Mouse (Mus musculus) midbrain, postnatal 0 days (tissue): ENCODE measurements around the gene Gm5269. TPM values are rescaled to one million over a fixed set of nuclear protein-coding genes. Genes with fewer than 3 reads are reported as not detected.

Experiments
- ATAC-seq: fragments of 200-750 bp; cut with Nextera tagmentation; 2 replicates; pipeline ENCODE4 v1.8.0; 2017; ENCODE audit warnings: moderate number of reproducible peaks, mild to moderate bottlenecking, moderate TSS enrichment, moderate library complexity; ENCODE audit not compliant: low FRiP score
- DNase-seq: peaks from one replicate; pipeline ENCODE4 v3.0.0-alpha.2; 2015; ENCODE audit warnings: low spot score
- H3K27ac ChIP-seq: fragments of 300-500 bp; sonication (generic); 2 replicates; pipeline ENCODE4 v1.5.1; 2014; ENCODE audit warnings: low read depth, mild to moderate bottlenecking, low read length, mixed read lengths
- H3K27me3 ChIP-seq: fragments of 300-500 bp; sonication (generic); 2 replicates; pipeline ENCODE4 v1.6.1; 2014; ENCODE audit warnings: low read length, control low read depth, mixed read lengths; ENCODE audit not compliant: insufficient read depth
- H3K36me3 ChIP-seq: fragments of 300-500 bp; sonication (generic); 2 replicates; pipeline ENCODE4 v1.6.1; 2014; ENCODE audit warnings: low read length, control low read depth, mixed read lengths; ENCODE audit not compliant: insufficient read depth
- H3K4me1 ChIP-seq: fragments of 300-500 bp; sonication (generic); 2 replicates; pipeline ENCODE4 v1.6.1; 2014; ENCODE audit warnings: mild to moderate bottlenecking, control low read depth, antibody characterized with exemption, low read length, mixed read lengths; ENCODE audit not compliant: insufficient read depth
- H3K4me2 ChIP-seq: fragments of 300-500 bp; sonication (generic); 2 replicates; pipeline ENCODE4 v1.6.1; 2014; ENCODE audit warnings: low read depth, mild to moderate bottlenecking, low read length, mixed read lengths; ENCODE audit not compliant: poor library complexity, severe bottlenecking
- H3K4me3 ChIP-seq: fragments of 300-500 bp; sonication (generic); 2 replicates; pipeline ENCODE4 v1.5.1; 2014; ENCODE audit warnings: low read depth, mild to moderate bottlenecking, low read length, moderate library complexity
- H3K9ac ChIP-seq: fragments of 300-500 bp; sonication (generic); replicated peaks from 2 replicates; pipeline ENCODE4 v1.6.1; 2014; ENCODE audit warnings: mild to moderate bottlenecking, low read length, moderate library complexity, mixed read lengths; ENCODE audit not compliant: poor library complexity, severe bottlenecking
- H3K9me3 ChIP-seq: fragments of 300-500 bp; sonication (generic); 2 replicates; pipeline ENCODE4 v1.6.1; 2016; ENCODE audit warnings: low read length, control low read depth
- CTCF ChIP-seq: IDR thresholded peaks from 2 replicates; pipeline ENCODE4 v1.5.1; 2016; ENCODE audit warnings: antibody characterized with exemption, mild to moderate bottlenecking
- whole genome bisulfite sequencing: fragments of 180-500 bp; shearing (Covaris S2); extraction: QIAGEN DNeasy Blood & Tissue Kit; methylation state at CpG from one replicate; pipeline ENCODE4 v1.1.7; 2014; 5-methylcytosine and 5-hydroxymethylcytosine counted together
- polyA plus RNA-seq: library from polyadenylated mRNA; unstranded; fragments of >200 nt; fragmentation: Nextera tagmentation; extraction: Ambion mirVana; gene quantifications from 2 replicates; pipeline ENCODE4 v1.2.1, GENCODE M21; 2015
- total RNA-seq: library from RNA; depleted of rRNA; stranded (reverse); fragments of >200 nt; gene quantifications from 2 replicates; pipeline ENCODE4 v1.2.3, GENCODE M21; 2014

The Gm5269 gene
- total and polyA plus RNA-seq, 2 experiments from 2014 or later: not detected

DNA sequence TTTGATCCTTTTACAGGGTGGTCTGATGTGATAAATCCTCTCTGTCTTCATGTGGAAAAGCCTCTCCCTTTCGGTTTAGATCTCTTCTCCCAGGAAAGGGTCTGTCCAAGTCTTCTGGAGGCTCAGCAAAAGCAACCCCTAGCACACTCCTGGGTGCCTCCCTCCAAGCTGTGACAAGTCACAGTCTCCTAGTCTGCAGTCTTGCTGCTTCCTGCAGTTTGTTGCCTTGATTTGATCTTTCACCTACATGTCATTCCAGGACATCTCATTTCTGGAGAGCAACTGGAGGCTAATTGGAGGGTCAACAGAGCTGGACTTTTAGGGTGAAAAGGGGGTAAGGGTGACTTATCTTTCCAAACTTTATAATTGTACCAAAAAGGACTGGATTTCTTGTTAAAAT lies 24.8 kb downstream of the Gm5269 start:
- no peak for DNase-seq
- no peaks in the 10 kb centered on the region for H3K4me1 ChIP-seq
- H3K36me3 ChIP-seq: no peaks in the 10 kb centered on the region
- TF ChIP-seq CTCF: no peak
- 72% methylated on average over 1 of the region's 1 CpGs for WGBS
- H3K9me3 ChIP-seq: no peaks in the 10 kb centered on the region
- no peak overlapping the region for H3K4me2 ChIP-seq
- H3K27me3 ChIP-seq: no peaks in the 10 kb centered on the region
- no peak overlapping the region for H3K4me3 ChIP-seq
- ATAC-seq: no peak
- no peak overlapping the region for H3K9ac ChIP-seq
- H3K27ac ChIP-seq: no peak overlapping the region

DNA sequence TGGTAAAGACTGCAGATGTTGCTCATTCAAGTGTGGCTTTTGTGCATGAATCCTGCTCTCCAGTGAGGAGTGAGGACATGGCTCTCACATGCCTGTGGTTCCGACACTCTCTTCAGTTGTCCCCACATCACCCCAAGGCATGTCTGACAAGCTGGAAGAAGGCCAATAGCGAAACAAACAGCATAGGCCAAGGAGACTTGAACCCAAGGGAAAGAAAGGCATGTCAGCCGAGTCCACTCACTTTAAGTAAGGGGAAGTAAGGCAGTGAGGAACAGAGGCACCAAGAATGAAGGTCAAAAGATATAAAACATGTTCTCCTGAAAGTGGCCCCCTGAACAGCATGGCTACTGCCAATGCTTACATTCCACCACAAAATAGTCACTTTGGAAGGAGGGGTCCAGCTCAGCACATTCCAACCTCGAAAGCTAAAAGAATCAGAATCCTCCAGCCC lies 25.5 kb downstream of the Gm5269 start:
- Histone ChIP-seq H3K27me3 (no peaks in the 10 kb centered on the region), H3K4me1 (no peaks in the 10 kb centered on the region)
- WGBS: 64% methylated on average over 4 of the region's 4 CpGs

GRCm38 (mm10) chr1:45863641-45864040 lies 26.4 kb downstream of the Gm5269 start:
- DNase-seq: no peak
- H3K27ac ChIP-seq: no peak overlapping the region
- no peak for TF ChIP-seq CTCF
- 94% methylated on average over 3 of the region's 3 CpGs for WGBS
- H3K4me3 ChIP-seq: no peak overlapping the region
- no peak for ATAC-seq
- H3K36me3 ChIP-seq: no peaks in the 10 kb centered on the region
- H3K9me3 ChIP-seq: no peaks in the 10 kb centered on the region
- H3K4me1 ChIP-seq: no peaks in the 10 kb centered on the region
- no peaks in the 10 kb centered on the region for H3K27me3 ChIP-seq
- no peak overlapping the region for H3K4me2 ChIP-seq
- H3K9ac ChIP-seq: no peak overlapping the region

More for the DNA sequence above, 25.5 kb downstream of the Gm5269 start:
- no peak overlapping the region for H3K4me2 ChIP-seq
- no peak for ATAC-seq
- H3K4me3 ChIP-seq: no peak overlapping the region
- H3K9ac ChIP-seq: no peak overlapping the region
- H3K27ac ChIP-seq: no peak overlapping the region
- H3K36me3 ChIP-seq: no peaks in the 10 kb centered on the region
- no peaks in the 10 kb centered on the region for H3K9me3 ChIP-seq
- TF ChIP-seq CTCF: no peak
- no peak for DNase-seq

GRCm38 (mm10) chr1:45861162-45861561 lies 28.9 kb downstream of the Gm5269 start:
- ATAC-seq (no peak), DNase-seq (no peak)
- no peak overlapping the region for H3K27ac ChIP-seq
- H3K9ac ChIP-seq: no peak overlapping the region
- no peaks in the 10 kb centered on the region for H3K4me1 ChIP-seq
- H3K36me3 ChIP-seq: no peaks in the 10 kb centered on the region
- TF ChIP-seq CTCF: no peak
- no peaks in the 10 kb centered on the region for H3K9me3 ChIP-seq
- no peaks in the 10 kb centered on the region for H3K27me3 ChIP-seq
- H3K4me2 ChIP-seq: no peak overlapping the region
- H3K4me3 ChIP-seq: no peak overlapping the region

DNA sequence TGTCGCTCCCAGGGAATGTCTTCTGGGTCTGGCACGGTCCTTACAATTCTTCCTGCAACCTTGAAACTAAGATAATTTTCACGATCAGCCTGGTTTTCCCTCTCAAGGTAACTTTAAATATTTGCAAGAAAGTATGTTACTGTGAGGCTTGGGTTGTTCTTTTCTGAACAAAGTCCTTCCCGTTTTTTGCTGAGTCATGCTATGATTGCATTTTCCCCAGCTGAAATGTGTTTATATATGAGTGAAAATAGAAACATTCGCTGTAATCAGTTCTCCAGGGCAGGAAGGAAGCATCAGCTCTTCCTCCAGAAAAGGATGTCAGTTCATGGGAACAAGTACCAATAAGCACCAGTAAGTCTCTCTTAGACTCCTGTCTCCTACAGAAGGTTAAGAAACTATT lies 29.7 kb downstream of the Gm5269 start:
- H3K9ac ChIP-seq: no peak overlapping the region
- WGBS: 68% methylated on average over 5 of the region's 5 CpGs

GRCm38 (mm10) chr1:45858038-45858437 lies 32.0 kb downstream of the Gm5269 start:
- Histone ChIP-seq H3K4me2 (no peak overlapping the region), H3K9ac (no peak overlapping the region), H3K27ac (no peak overlapping the region), H3K4me3 (no peak overlapping the region), H3K36me3 (no peaks in the 10 kb centered on the region), H3K9me3 (no peaks in the 10 kb centered on the region), H3K4me1 (no peaks in the 10 kb centered on the region), H3K27me3 (no peaks in the 10 kb centered on the region)
- no peak for ATAC-seq
- TF ChIP-seq CTCF: no peak
- 71% methylated on average over 1 of the region's 1 CpGs for WGBS
- no peak for DNase-seq

More for the DNA sequence above, 29.7 kb downstream of the Gm5269 start:
- Histone ChIP-seq H3K27ac (no peak overlapping the region), H3K27me3 (no peaks in the 10 kb centered on the region), H3K4me3 (no peak overlapping the region), H3K4me1 (no peaks in the 10 kb centered on the region), H3K4me2 (no peak overlapping the region), H3K36me3 (no peaks in the 10 kb centered on the region), H3K9me3 (no peaks in the 10 kb centered on the region)
- ATAC-seq: no peak
- TF ChIP-seq CTCF: no peak
- DNase-seq: no peak
